ENCODE assay signal across 25 mouse cellular contexts in the genomic region with DNA sequence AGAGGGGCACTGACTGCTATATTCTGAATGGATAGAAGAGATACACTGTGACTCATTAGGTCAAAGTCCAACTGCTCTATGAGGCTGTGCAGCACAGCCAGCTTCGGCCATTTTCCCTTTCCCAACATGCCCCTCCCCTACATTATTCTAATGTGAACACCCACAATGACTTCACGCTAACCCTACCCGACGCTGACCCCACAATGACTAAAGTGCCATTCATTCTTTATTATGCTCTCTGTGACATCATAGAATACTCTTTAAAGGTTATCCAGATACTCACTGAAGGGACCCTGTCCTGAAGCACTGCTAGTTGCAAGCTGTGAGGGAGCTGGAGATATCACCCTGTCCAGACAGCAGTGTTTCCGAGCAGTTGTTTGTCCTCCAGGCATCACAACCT. TPM values are rescaled to one million over a fixed set of nuclear protein-coding genes. Genes with fewer than 3 reads are reported as not detected.
DNase-seq lines count a peak whose midpoint lies in the region; ATAC-seq and TF ChIP-seq lines count a peak whose summit lies in the region.
"Had no signal": no experiment of that assay in that cellular context is flagged by ENCODE, and none has a peak within 500 bp of the region (broad histone marks: within the 10 kb centered on the region; RNA-seq: fewer than 3 reads in every experiment).

A gene (plus strand): TSS at position 301 of the 400 bp plus-strand sequence.

- peak within 1 kb of the TSS; percentile 63 for H3K4me3 ChIP-seq in testis, adult 2 months (ENCODE audit: control insufficient read depth, low read depth, low read length)
- no peak within 1 kb of the TSS for H3K4me3 ChIP-seq in forebrain, embryonic 12.5 days (replicated peaks)
- H3K4me3 ChIP-seq: embryonic facial prominence, embryonic 10.5 days; embryonic facial prominence, embryonic 12.5 days had no signal

- no peaks in the 10 kb centered on the region for H3K27me3 ChIP-seq in testis, adult 2 months (ENCODE audit: control insufficient read depth, insufficient read depth, low read length)
- no peaks in the 10 kb centered on the region for H3K27me3 ChIP-seq in forebrain, embryonic 12.5 days
- H3K27me3 ChIP-seq: embryonic facial prominence, embryonic 12.5 days had no signal

- no peaks in the 10 kb centered on the region for H3K4me1 ChIP-seq in testis, adult 2 months (ENCODE audit: control insufficient read depth, insufficient read depth, low read length)
- H3K4me1 ChIP-seq in forebrain, embryonic 12.5 days: no peaks in the 10 kb centered on the region
- H3K4me1 ChIP-seq: embryonic facial prominence, embryonic 10.5 days; embryonic facial prominence, embryonic 12.5 days had no signal

- TF ChIP-seq CTCF in testis, adult 2 months (IDR thresholded peaks at IDR 0.05; ENCODE audit: control insufficient read depth, insufficient read depth, insufficient replicate concordance, low read depth, low read length): no peak

- 81% methylated on average over 5 of the region's 5 CpGs for WGBS in forebrain, embryonic 12.5 days

- no peak for DNase-seq in testis, postnatal 14 days (ENCODE audit: low spot score)
- peak; percentile 61 for DNase-seq in R1 (ENCODE audit: low read depth, low spot score)
- no peak for DNase-seq in spleen, postnatal 14 days (ENCODE audit: low spot score in 2 of 2)
- DNase-seq: adrenal gland, adult 8-10 months; adrenal gland, postnatal 14 days; adrenal gland, postnatal 36 days; cerebellum, adult 11-12 months; cerebellum, adult 2 months; cerebellum, adult 9-10 months; cerebellum, postnatal 10 days; cerebellum, postnatal 25 days had no signal

- no peak for ATAC-seq in forebrain, embryonic 12.5 days (ENCODE audit: low FRiP score)
- ATAC-seq: activated CD4-positive, CD25-positive, alpha-beta regulatory T cell, adult 4 months; forebrain, embryonic 14.5 days; forebrain, embryonic 16.5 days; Patski had no signal

- no peak within 1 kb of the TSS for H3K27ac ChIP-seq in testis, adult 2 months (ENCODE audit: control insufficient read depth, insufficient read depth, low read depth, low read length)
- no peak within 1 kb of the TSS for H3K27ac ChIP-seq in forebrain, embryonic 12.5 days
- H3K27ac ChIP-seq: embryonic facial prominence, embryonic 10.5 days; embryonic facial prominence, embryonic 12.5 days had no signal

- no peaks in the 10 kb centered on the region for H3K36me3 ChIP-seq in testis, adult 2 months (ENCODE audit: control insufficient read depth, insufficient read depth, low read length)
- H3K36me3 ChIP-seq in forebrain, embryonic 12.5 days (replicated peaks): no peaks in the 10 kb centered on the region
- H3K36me3 ChIP-seq: embryonic facial prominence, embryonic 10.5 days; embryonic facial prominence, embryonic 12.5 days; G1E had no signal

- no peaks in the 10 kb centered on the region for H3K9me3 ChIP-seq in forebrain, embryonic 12.5 days
- H3K9me3 ChIP-seq: embryonic facial prominence, embryonic 10.5 days; embryonic facial prominence, embryonic 12.5 days; G1E had no signal

- TF ChIP-seq POLR2A in testis, adult 2 months (IDR thresholded peaks at IDR 0.05; ENCODE audit: control insufficient read depth, low read depth, low read length): no peak

- H3K9ac ChIP-seq in forebrain, embryonic 12.5 days: no peak within 1 kb of the TSS
- H3K9ac ChIP-seq: embryonic facial prominence, embryonic 12.5 days had no signal

- no peak within 1 kb of the TSS for H3K4me2 ChIP-seq in forebrain, embryonic 12.5 days
- H3K4me2 ChIP-seq: embryonic facial prominence, embryonic 12.5 days had no signal

RNA-seq across cellular contexts. Expression of the gene that starts here (rescaled TPM):
- 17.4 and 22.2 TPM in 2 replicates for polyA plus RNA-seq in testis, adult 2 months (2012; rRNA removed)
- polyA plus RNA-seq in forebrain, embryonic 12.5 days (2016; fragmentation: Nextera tagmentation; extraction: Ambion mirVana): not detected in 2 replicates
- polyA plus RNA-seq: activated CD4-positive, CD25-positive, alpha-beta regulatory T cell, adult 4 months; C2C12; cerebellum, adult 2 months; cortical plate, adult 2 months; embryonic facial prominence, embryonic 10.5 days; embryonic facial prominence, embryonic 12.5 days; embryonic facial prominence, embryonic 14.5 days; forebrain, embryonic 11.5 days; forebrain, embryonic 14.5 days; forebrain, embryonic 16.5 days; frontal cortex, adult 2 months; G1E; Patski had no signal

Comparison
In these comparisons a context has a peak if more than half of its experiments do, and no peak if none do; other contexts are left out.
1. RNA of the gene that starts here (polyA plus RNA-seq): 17.4 to 22.2 TPM in testis, adult 2 months; not detected in forebrain, embryonic 12.5 days; every median in the first group is over 10 times any median in the second.